Mouse (Mus musculus): ENCODE measurements around the gene Nipsnap3a. TPM values are rescaled to one million over a fixed set of nuclear protein-coding genes. Genes with fewer than 3 reads are reported as not detected.

Nipsnap3a gene
- total RNA-seq (2014; fragmentation: Nextera tagmentation) (not detected in 2 replicates), total RNA-seq (2017) (not detected in 2 replicates), polyA plus RNA-seq (2012) (not detected in 2 replicates)

- Histone ChIP-seq H3K36me3 (replicated peaks) (no peaks in the 10 kb centered on the region), H3K4me1 (ENCODE audit: insufficient read depth, low read depth, low read length) (no peaks in the 10 kb centered on the region), H3K9me3 (replicated peaks) (no peaks in the 10 kb centered on the region), H3K4me3 (ENCODE audit: low read depth, low read length) (no peak within 1 kb of the TSS), H3K27me3 (ENCODE audit: insufficient read depth, low read length) (peaks cover 4% of the 10 kb centered on the region; the same call in 1 of the 2 replicates)
- ATAC-seq (ENCODE audit: extremely low read depth, insufficient number of reproducible peaks, low FRiP score, poor library complexity, severe bottlenecking) (no peak), DNase-seq (ENCODE audit: low spot score) (no peak)
- TF ChIP-seq POLR2AphosphoS5 (IDR thresholded peaks at IDR 0.05; ENCODE audit: insufficient replicate concordance, low read depth, low read length) = no peak
- no peak for TF ChIP-seq CTCF (IDR thresholded peaks at IDR 0.05; ENCODE audit: low read depth, low read length)
- TF ChIP-seq GATA2 (IDR thresholded peaks at IDR 0.05; ENCODE audit: borderline replicate concordance, low read depth, low read length) = no peak
- no peak for TF ChIP-seq TAL1 (conservative IDR thresholded peaks at IDR 0.05; ENCODE audit: low read depth, low read length)
- no peak for TF ChIP-seq GATA1 (IDR thresholded peaks at IDR 0.05; ENCODE audit: borderline replicate concordance, low read length)
Measured at GRCm38 (mm10) chr4:52989248-52989647, at the start of gene Nipsnap3a. Gene Nipsnap3a (plus strand): TSS chr4:52989272.

- Histone ChIP-seq H3K27me3 (ENCODE audit: insufficient read depth, low read length) (0 out of 2 replicates have a peak, but pooled peaks cover 5% of the 10 kb centered on the region), H3K36me3 (replicated peaks) (no peaks in the 10 kb centered on the region), H3K4me3 (ENCODE audit: low read depth, low read length) (no peak overlapping the region), H3K9me3 (replicated peaks) (no peaks in the 10 kb centered on the region), H3K4me1 (ENCODE audit: insufficient read depth, low read depth, low read length) (no peaks in the 10 kb centered on the region)
- TF ChIP-seq GATA2 (IDR thresholded peaks at IDR 0.05; ENCODE audit: borderline replicate concordance, low read depth, low read length) (no peak), GATA1 (IDR thresholded peaks at IDR 0.05; ENCODE audit: borderline replicate concordance, low read length) (no peak), CTCF (IDR thresholded peaks at IDR 0.05; ENCODE audit: low read depth, low read length) (no peak), TAL1 (conservative IDR thresholded peaks at IDR 0.05; ENCODE audit: low read depth, low read length) (no peak), POLR2AphosphoS5 (IDR thresholded peaks at IDR 0.05; ENCODE audit: insufficient replicate concordance, low read depth, low read length) (no peak)
- DNase-seq (ENCODE audit: low spot score) (no peak), ATAC-seq (ENCODE audit: extremely low read depth, insufficient number of reproducible peaks, low FRiP score, poor library complexity, severe bottlenecking) (no peak)
Measured at GRCm38 (mm10) chr4:52946665-52947064, 42.4 kb upstream of the Nipsnap3a start.

GRCm38 (mm10) chr4:52949005-52949404 lies 40.1 kb upstream of the Nipsnap3a start:
- Histone ChIP-seq H3K27me3 (ENCODE audit: insufficient read depth, low read length) (0 out of 2 replicates have a peak, but pooled peaks cover 5% of the 10 kb centered on the region), H3K9me3 (replicated peaks) (no peaks in the 10 kb centered on the region), H3K4me3 (ENCODE audit: low read depth, low read length) (no peak overlapping the region), H3K36me3 (replicated peaks) (no peaks in the 10 kb centered on the region), H3K4me1 (ENCODE audit: insufficient read depth, low read depth, low read length) (no peaks in the 10 kb centered on the region)
- ATAC-seq (ENCODE audit: extremely low read depth, insufficient number of reproducible peaks, low FRiP score, poor library complexity, severe bottlenecking) (no peak), DNase-seq (ENCODE audit: low spot score) (no peak)
- TF ChIP-seq GATA2 (IDR thresholded peaks at IDR 0.05; ENCODE audit: borderline replicate concordance, low read depth, low read length) = no peak
- no peak for TF ChIP-seq TAL1 (conservative IDR thresholded peaks at IDR 0.05; ENCODE audit: low read depth, low read length)
- no peak for TF ChIP-seq POLR2AphosphoS5 (IDR thresholded peaks at IDR 0.05; ENCODE audit: insufficient replicate concordance, low read depth, low read length)
- no peak for TF ChIP-seq GATA1 (IDR thresholded peaks at IDR 0.05; ENCODE audit: borderline replicate concordance, low read length)
- no peak for TF ChIP-seq CTCF (IDR thresholded peaks at IDR 0.05; ENCODE audit: low read depth, low read length)

- H3K9me3 ChIP-seq (replicated peaks) = no peaks in the 10 kb centered on the region
- DNase-seq (ENCODE audit: low spot score) (no peak), ATAC-seq (ENCODE audit: extremely low read depth, insufficient number of reproducible peaks, low FRiP score, poor library complexity, severe bottlenecking) (no peak)
- H3K27me3 ChIP-seq (ENCODE audit: insufficient read depth, low read length) = peaks cover 5% of the 10 kb centered on the region; the same call in 1 of the 2 replicates
- H3K36me3 ChIP-seq (replicated peaks) = no peaks in the 10 kb centered on the region
- H3K4me3 ChIP-seq (ENCODE audit: low read depth, low read length) = no peak overlapping the region
- H3K4me1 ChIP-seq (ENCODE audit: insufficient read depth, low read depth, low read length) = no peaks in the 10 kb centered on the region
- TF ChIP-seq GATA1 (IDR thresholded peaks at IDR 0.05; ENCODE audit: borderline replicate concordance, low read length) = no peak
- TF ChIP-seq GATA2 (IDR thresholded peaks at IDR 0.05; ENCODE audit: borderline replicate concordance, low read depth, low read length) = no peak
- no peak for TF ChIP-seq TAL1 (conservative IDR thresholded peaks at IDR 0.05; ENCODE audit: low read depth, low read length)
Measured at GRCm38 (mm10) chr4:52958693-52959092, 30.4 kb upstream of the Nipsnap3a start.

DNA sequence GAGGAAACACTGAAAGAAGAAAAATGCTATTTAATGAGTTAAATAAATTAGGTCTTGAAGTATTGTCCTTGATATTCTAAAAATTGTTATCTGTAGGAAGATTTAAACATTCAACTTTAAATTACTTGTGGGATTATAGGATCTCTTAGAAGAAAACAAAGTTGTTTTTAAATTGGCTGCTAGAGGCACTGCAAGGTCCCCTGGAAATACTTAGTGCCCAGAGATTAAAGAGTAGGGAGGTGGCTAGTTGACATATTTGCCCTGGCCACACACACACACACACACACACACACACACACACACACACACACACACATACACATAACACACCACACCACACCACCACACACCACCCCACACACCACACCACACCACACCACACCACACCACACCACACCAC lies 24.8 kb upstream of the Nipsnap3a start, which contains the start of gene Olfr270:
Olfr270 (plus strand) TSS at position 301 of the 400 bp plus-strand sequence.
- H3K27me3 ChIP-seq (ENCODE audit: insufficient read depth, low read length) = no peaks in the 10 kb centered on the region; the same call in 1 of the 2 replicates
- DNase-seq (ENCODE audit: low spot score) = no peak
- TF ChIP-seq CTCF (IDR thresholded peaks at IDR 0.05; ENCODE audit: low read depth, low read length) (no peak), GATA1 (IDR thresholded peaks at IDR 0.05; ENCODE audit: borderline replicate concordance, low read length) (no peak), TAL1 (conservative IDR thresholded peaks at IDR 0.05; ENCODE audit: low read depth, low read length) (no peak), GATA2 (IDR thresholded peaks at IDR 0.05; ENCODE audit: borderline replicate concordance, low read depth, low read length) (no peak), POLR2AphosphoS5 (IDR thresholded peaks at IDR 0.05; ENCODE audit: insufficient replicate concordance, low read depth, low read length) (no peak)
- no peak within 1 kb of the TSS for H3K4me3 ChIP-seq (ENCODE audit: low read depth, low read length)
- H3K9me3 ChIP-seq (replicated peaks) = no peaks in the 10 kb centered on the region
- no peaks in the 10 kb centered on the region for H3K36me3 ChIP-seq (replicated peaks)
- ATAC-seq (ENCODE audit: extremely low read depth, insufficient number of reproducible peaks, low FRiP score, poor library complexity, severe bottlenecking) = no peak
- no peaks in the 10 kb centered on the region for H3K4me1 ChIP-seq (ENCODE audit: insufficient read depth, low read depth, low read length)

DNA sequence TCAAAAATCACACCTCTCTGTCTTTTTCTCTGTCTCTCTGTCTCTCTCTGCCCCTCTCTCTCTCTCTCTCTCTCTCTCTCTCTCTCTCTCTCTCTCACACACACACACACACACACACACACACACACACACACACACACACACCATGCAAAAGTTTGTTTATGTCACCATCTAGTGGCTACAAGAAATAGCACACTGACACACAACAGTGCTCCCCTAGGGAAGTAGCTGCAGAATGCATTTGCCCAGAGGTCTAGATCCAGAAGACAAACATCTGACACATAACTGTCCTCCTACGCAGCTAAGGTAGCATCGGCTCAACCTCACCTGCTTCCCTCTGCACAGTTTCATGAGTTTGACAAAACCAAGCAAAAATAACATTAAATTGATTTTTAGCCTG lies 3.9 kb upstream of the Nipsnap3a start:
- TF ChIP-seq POLR2AphosphoS5 (IDR thresholded peaks at IDR 0.05; ENCODE audit: insufficient replicate concordance, low read depth, low read length) (no peak), TAL1 (conservative IDR thresholded peaks at IDR 0.05; ENCODE audit: low read depth, low read length) (no peak), GATA2 (IDR thresholded peaks at IDR 0.05; ENCODE audit: borderline replicate concordance, low read depth, low read length) (no peak), CTCF (IDR thresholded peaks at IDR 0.05; ENCODE audit: low read depth, low read length) (no peak), GATA1 (IDR thresholded peaks at IDR 0.05; ENCODE audit: borderline replicate concordance, low read length) (no peak)
- H3K9me3 ChIP-seq (replicated peaks) = no peaks in the 10 kb centered on the region
- H3K27me3 ChIP-seq (ENCODE audit: insufficient read depth, low read length) = peaks cover 8% of the 10 kb centered on the region
- no peak for DNase-seq (ENCODE audit: low spot score)
- peak; percentile 49; the same call in 1 of the 2 replicates for ATAC-seq (ENCODE audit: extremely low read depth, insufficient number of reproducible peaks, low FRiP score, poor library complexity, severe bottlenecking)
- H3K36me3 ChIP-seq (replicated peaks) = no peaks in the 10 kb centered on the region
- no peak overlapping the region for H3K4me3 ChIP-seq (ENCODE audit: low read depth, low read length)
- no peaks in the 10 kb centered on the region for H3K4me1 ChIP-seq (ENCODE audit: insufficient read depth, low read depth, low read length)

All from G1E (cell line).